Mouse (Mus musculus): ENCODE measurements around the gene Smarcb1. TPM values are rescaled to one million over a fixed set of nuclear protein-coding genes. Genes with fewer than 3 reads are reported as not detected.

Smarcb1 gene
- 10 to 100 TPM; 14.9 to 15.2 TPM for total RNA-seq (2021)
- long read RNA-seq, experiment 1, transcript Smarcb1-201 (9 exons, 1,660 nt), result major isoform, 11 of 14 reads
- long read RNA-seq, experiment 1, partial matches to known transcripts, result 2 of 14 reads
- long read RNA-seq, experiment 1, other reads (novel, unspliced or antisense), result 0 of 14 reads
- long read RNA-seq, experiment 2, transcript Smarcb1-201 (9 exons, 1,660 nt), result major isoform, 14 of 18 reads
- long read RNA-seq, experiment 2, partial matches to known transcripts, result 1 of 18 reads
- long read RNA-seq, experiment 2, other reads (novel, unspliced or antisense), result 0 of 18 reads

DNA sequence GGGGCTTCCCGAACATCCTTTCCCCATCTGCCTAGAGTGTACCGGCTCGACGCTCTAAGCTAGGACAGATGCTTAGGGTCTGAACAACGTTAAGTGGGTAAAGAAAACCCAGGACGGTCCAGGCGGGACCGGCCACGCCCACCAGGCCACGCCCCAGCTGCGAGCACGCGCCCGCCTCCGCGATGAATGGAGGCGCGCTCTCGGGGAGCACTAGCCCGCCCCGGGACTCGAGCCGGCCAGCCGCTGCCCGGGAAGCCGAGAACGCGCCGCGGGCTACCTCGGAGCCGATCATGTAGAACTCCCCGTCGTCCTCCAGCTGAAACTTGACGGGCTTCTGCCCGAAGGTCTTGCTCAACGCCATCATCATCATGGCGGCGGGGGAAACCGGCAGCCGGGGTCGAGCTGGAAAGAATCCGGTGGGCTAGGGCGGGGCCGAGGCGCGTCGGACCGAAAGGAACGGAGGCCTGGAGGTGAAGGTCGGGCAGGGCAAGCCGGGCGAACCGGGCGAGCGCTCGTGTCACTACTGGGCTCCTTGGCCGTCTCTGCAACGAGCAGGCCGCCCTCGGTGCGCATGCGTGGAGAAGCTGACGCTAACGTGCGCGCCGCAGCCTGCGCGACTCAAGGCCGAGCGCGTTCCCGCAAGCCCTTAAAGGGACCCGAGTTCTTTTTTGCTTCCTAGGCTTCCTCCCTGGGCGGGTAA lies at the start of gene Smarcb1:
TSS of gene Smarcb1 (minus strand) at position 592 of the 700 bp plus-strand sequence.
- DNase-seq, result peak; percentile 92

DNA sequence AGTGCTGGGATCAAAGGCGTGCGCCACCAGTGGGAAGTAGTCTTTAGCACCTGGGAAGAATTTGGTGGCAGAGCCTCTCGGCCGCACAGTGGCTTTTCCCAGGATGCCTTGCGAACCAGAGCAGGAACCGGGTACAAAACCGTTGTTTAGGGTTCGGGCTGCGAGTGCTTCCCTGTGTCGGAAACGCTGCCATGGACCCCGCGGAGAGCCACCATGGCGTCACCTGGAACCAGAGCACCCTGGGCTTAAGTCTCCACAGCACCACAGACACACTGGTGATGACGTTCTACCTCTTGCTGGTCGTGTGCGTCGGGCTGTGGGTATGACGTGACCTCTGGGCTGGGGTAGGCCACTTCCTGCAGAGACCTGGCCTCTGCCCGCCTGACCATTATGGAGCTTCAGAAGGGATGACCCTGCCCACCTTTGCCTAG lies 33.0 kb upstream of the Smarcb1 start, which contains the start of gene Gm5134:
TSS of gene Gm5134 (plus strand) at position 134 of the 431 bp plus-strand sequence.
- DNase-seq, result no peak

DNA sequence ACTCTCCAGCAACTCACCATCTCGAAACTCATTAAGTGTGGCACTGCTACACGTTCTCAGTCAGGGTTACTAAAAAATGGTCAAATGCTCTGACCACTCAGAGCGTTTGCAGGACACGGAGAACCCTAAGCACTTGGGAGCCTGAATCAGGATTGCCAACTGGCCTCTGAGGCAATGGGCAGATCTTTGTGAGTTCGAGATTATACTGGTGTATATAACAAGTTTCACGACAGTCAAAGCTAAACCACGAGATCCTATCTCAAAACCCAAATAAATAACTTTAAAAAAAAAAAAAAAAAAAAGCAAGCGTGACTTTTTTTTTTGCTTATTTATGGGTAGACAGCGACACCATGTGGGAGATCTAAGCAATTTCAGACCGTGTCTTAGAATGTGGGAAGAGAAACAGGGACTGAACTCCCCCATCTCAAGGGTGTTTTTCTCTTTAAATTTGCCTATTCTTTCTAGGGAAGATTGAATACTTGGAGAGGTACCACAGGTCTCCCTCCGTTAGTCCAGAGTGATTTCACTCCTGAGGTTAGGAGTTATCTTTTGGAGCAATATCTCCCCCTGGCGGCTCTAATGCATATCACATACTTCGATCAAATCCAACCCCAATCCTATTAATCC lies 30.1 kb upstream of the Smarcb1 start:
- no peak for DNase-seq

DNA sequence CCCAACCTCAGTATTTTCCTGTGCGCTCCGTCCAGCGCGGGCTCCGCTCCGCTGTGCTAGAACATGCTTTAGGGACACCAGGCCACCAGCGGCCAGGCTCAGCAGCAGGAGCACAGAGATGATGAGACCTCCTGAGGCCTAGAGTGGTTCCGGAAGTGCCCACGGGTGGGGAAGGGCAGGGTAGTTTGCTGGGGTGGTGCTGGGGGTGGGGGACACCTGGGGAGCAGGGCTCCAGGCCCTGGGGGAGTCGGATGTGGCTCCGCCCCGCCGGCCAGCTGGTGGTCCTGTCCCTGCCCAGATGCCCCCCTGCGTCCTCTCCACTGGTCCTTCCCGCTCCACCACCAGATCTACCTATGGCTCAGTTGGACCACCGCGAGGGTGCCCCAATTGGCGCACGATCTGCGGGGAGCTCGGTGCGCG lies 29.4 kb upstream of the Smarcb1 start:
- no peak for DNase-seq

DNA sequence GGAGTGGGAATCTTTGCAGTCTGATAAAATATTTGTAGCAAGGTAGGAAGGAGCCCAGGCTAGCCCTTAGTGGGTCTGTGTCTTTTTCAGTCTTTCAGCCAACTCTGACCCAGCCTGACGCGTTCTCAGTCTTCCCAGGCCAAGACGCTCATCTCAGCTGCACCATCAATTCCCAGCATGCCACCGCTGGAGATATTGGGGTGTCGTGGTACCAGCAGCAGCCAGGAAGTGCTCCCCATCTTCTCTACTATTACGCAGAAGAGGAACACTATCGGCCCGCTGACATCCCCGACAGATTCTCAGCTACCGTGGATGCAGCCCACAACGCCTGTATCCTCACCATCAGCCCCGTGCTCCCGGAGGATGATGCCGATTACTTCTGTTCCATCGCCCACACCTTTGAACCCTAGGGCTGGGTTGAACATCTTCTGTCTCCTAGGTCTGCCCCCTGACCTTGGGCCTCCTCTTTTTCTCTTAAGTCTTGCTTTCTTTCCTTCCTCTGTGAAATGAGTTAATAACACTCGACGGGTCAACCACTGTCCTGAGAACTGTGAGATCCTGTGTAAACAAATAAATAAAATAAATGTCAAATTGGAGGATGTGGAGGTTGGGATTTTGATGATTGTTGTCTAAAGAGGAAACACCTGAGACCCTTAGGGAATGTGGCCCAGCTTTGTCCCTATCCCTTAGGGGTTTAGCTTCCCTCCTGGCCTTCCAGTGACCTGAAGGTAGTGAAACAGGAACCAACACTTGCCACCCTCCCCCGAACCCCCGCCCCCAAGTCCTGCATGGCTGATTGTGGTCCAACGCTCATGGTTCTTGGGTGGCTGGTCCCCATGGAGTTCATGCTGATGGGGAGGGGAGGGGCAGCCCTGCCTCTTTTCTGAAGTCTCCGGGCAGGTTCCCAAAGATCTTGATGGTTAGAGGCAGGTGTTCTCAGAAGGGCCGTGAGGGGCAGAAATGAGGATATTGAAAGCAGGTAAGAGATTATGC lies 27.9 kb upstream of the Smarcb1 start:
- DNase-seq, result no peak

DNA sequence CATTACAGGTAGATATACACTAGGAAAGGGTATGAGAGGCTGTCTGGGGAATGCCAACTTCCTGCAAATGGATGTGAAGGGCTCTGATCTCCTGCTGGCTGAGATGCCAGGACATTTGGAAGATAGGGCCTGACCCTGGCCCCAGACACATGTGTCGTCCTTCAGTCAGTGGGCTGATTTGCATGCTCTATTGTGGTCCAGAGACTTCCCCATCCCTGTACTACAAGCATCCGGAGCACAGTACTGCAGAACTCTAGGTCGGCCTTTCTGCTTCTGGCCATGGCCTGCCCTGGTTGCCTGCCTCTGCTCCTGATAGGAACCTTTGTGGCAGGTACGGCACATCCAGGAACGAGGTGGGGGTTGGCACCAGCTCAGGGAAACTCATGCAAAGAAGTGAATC lies 26.7 kb upstream of the Smarcb1 start:
- DNase-seq, result no peak

DNA sequence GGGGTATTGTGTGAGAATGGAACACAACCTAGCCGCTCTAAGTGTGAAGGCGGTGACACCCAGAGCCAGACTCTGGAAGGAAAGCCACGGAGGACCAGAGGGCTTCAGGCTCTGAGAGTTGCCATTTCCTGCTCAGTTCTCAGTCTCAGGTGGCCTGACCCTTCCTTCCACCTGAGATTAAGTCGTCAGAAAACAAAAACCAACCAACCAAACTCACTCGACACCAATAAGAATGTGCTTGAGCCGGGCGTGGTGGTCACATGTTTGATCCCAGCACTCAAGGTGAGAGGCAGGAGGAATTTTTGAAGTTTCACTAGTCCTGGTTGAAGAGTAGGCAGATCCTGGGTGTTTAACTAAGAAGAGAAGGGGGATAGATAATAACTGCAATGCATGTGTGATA lies 24.5 kb upstream of the Smarcb1 start:
- DNase-seq, result no peak

DNA sequence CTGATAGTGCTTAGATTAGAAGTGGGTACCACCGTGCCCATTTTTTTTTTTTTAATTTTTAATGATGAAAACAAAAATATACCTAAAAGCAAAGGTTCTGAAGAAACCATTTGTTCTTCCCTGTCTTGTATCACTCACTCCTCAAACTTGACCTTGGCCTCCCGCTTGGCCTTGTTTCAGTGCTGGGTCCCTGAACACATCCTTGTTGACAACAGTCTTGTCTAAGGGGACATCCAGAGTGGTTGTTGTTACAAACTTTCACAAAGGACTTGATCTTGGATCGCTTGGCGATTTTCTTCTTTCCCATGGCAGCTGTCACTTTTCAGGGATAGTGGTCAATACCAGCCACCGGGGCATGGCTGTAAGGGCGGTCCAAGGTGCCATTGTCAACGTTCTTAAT lies 23.8 kb upstream of the Smarcb1 start:
- no peak for DNase-seq

DNA sequence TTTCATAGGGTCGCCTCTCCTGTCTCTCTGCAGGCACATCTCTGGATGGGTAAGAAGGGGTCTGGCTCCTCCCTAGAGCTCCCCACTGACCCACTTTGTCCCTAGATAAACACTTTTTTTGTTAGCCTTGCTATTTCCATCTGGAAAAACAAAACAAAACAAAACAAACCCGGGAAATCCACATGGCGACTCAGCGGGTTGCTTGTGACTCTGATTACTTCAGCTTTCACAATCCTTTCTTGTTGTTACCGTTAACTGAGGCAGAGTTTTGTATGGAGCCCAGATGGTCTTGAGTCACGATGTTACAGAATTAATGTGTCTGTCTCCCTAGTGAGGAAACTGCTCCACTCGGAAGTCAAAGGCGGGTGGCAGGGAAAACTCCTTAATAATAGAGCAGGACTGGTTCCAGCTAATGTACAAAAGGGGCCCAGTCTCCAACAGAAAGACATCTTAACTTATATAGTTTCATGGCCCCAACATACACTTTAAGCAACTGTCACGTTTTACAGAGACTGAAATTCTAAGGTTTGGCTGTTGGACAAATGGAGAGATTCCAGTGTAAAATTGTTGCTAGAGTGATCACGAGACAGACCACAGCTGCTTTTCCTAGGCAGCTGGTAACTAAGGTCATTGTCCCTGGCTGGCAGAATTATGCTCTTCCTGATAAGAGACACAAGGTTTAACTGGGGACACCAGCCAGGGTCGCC lies 22.8 kb upstream of the Smarcb1 start:
- no peak for DNase-seq

DNA sequence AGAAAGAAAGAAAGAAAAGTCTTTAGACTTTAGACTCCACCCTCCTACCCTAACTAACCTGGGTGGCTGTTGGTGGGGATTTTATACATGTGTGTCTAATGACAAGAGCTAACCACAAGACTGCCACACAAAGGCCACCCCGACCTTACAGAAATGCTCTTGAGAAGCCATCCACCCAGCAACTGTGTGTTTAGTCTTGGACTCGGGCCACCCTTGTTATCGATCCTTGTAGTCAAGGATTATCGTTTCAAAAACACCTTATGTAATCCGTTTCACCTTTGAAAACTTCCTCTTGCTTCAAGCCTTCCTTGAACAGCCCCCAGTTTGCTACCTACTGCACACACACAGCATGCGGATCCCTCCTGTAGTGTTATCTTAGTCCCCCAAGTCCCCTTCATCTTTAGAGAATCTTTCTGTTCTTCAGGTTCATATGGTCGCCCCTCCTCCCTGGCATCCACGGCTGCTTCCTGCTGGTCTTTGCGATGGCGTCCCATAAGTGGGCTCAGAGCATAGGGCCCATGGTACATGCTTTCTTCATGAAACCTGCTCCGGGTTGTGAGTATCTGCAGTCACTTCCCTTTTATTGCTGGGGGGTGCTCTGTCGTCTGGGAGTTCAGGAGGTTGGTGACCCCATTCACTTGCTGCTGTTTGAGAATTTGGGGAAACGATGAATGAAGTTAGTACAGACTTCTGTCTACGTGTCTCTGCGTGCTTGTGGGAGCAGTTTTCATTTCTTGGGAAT lies 21.5 kb upstream of the Smarcb1 start, which contains the start of gene Vpreb3:
TSS of gene Vpreb3 (plus strand) at position 322 of the 742 bp plus-strand sequence.
- DNase-seq, result no peak

DNA sequence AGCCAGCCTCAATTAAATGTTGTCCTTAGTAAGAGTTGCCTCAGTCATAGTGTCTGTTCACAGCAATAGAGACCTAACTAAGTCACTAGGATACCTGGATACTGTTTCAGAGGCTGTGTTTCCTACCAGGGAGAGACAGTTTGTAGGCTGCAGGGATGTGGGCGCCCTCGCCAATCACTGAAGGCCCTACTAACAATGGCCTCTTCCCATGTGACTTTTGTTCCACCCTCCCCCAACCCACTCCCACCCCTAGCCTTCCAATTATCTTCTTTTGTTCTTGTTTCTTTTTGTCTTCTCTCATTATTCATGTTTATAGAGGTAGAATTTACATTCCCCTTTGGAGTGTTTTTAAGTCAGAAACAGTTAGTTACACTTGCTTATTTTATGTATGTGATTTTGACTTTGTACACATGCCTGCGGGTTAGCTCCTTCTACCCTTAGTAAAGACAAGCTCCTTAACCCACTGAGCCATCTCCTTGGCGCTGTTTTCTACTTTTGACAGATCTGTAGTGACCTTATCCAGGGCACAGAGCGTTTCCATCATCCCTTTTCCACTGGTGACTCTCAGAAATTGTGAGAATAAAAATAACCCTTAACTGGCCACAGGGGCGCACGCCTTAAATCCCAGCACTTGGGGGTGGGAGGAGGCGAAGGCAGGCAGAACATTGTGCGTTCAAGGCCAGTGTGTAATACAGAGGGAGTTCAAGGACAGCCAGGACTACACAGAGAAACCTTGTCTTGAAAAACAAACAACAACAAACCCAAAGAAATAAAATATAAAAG lies 19.8 kb upstream of the Smarcb1 start:
- no peak for DNase-seq

DNA sequence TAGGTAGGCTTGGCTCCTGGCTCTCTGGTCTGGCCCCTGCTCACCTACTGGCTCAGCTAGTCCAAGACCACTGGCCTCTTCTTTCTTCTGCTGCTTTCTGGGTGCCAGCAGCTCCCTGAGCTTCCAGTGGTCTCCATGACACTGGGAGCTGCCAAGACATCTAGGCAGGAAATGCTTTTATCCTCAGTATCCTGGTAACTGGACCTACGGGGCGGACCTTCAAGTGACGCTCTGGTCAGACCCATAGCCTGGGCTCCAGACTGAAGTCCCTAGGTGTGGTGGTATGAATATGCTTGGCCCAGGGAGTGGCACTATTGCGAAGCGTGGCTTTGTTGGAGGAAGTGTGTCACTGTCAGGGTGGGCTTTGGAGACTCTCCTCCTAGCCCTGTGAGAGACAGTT lies 19.1 kb upstream of the Smarcb1 start, which contains the start of gene Gm867:
TSS of gene Gm867 (minus strand) at position 153 of the 400 bp plus-strand sequence.
- DNase-seq, result no peak

DNA sequence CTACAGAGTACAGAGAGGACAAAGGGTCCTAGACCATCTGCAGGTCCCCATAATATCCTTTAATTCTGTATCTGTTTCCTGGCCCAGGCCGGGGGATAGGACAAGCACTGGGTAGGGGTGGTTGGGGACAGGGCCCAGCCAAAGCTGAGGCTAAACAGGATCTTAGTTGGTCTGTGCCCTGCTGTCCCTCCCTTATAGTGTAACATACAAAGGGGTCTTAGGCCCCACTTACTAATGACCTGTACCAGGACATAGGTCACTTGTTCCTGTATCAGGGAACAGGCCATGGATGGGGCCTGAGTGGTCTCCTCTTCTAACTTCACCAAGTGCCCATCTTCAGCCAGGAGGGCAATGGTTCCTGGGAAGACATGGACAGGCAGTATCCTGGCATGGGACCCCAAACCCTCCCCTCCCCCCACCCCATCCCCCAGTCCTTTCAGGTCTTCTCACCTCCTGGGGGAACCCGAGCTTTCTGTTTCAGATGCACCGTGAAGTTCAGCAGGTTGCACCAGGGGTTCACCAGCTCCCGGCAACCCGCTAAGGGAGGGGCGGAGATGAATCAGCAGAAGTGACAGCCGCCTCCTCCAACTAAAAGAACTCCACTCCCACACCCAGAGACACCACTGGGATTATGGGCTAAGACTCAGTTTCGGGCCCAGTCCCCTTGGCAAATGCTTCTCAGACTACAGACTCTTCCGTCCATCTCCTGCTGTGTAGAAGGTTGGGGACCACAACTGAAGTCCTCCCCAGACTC lies 18.2 kb upstream of the Smarcb1 start:
- DNase-seq, result no peak

DNA sequence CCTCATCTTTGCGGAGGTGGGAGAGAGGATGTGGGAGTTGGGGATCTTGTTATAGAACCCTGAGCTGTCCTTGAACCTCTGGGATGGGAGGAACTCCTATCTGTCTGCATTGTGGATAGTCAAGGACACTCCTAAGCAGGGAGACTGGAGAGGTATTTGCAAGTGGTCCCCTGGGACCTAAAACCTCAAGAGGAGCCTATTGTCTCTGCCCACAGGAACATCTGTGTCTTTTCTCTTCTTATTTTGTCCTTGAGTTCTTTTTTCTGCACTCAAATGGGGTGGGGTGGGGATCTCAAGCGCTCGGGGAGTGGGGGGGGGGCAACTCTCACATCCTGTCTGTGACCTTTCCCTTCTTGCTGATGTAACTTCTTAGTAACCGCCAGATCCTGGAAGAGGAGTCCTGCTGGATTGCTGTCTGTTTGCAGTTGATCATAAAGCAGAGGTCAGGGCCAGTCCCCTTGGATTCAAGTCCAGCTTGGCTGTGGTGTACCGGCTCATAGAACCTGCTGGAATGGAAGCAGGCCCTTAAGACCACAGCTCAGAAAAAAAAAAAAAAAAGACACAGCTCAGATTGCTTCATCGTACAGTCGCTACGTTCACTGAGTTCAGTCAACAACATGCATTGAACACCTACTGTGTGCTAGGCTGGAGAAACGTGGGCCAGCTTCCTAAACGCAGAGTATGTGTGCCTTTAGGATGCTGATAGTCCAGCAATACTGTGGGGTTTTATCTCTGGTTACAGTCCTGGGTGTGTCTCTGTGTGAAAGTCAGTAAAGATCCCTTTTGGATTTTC lies 16.6 kb upstream of the Smarcb1 start:
- peak; percentile 26 for DNase-seq

DNA sequence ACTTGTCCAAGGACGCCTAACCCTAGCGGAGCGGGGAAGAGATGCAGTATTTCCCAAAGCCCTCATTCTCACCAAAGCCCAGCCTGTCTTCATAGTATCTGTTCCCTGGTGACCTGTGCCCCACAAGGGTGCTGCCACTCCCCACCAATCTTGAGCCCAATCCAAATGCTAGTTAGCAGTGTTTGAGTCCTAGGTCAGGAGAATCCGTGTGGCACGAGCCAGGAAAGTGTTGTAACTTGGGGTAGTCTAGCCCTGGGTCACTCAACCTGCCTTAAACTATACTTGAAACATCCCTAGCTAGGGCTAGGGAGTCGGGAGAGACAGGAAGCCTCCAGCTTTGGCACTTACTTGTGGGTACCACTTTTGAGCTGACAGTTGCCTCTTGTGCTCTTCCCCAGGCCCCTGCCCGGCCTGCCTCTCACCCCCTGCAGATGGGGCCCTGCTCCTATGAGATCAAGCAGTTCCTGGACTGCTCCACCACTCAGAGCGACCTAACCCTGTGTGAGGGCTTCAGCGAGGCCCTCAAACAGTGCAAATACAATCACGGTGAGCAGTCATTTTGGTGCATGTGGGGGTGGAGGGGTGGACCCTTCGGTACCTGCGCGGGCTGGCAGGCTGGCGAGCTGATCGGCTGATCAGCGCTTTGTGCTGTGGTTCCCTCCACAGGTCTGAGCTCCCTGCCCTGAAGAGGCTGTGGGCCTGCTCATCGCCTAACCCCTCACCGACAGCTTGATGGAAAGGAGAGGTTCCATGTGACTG lies 15.7 kb upstream of the Smarcb1 start:
- no peak for DNase-seq

DNA sequence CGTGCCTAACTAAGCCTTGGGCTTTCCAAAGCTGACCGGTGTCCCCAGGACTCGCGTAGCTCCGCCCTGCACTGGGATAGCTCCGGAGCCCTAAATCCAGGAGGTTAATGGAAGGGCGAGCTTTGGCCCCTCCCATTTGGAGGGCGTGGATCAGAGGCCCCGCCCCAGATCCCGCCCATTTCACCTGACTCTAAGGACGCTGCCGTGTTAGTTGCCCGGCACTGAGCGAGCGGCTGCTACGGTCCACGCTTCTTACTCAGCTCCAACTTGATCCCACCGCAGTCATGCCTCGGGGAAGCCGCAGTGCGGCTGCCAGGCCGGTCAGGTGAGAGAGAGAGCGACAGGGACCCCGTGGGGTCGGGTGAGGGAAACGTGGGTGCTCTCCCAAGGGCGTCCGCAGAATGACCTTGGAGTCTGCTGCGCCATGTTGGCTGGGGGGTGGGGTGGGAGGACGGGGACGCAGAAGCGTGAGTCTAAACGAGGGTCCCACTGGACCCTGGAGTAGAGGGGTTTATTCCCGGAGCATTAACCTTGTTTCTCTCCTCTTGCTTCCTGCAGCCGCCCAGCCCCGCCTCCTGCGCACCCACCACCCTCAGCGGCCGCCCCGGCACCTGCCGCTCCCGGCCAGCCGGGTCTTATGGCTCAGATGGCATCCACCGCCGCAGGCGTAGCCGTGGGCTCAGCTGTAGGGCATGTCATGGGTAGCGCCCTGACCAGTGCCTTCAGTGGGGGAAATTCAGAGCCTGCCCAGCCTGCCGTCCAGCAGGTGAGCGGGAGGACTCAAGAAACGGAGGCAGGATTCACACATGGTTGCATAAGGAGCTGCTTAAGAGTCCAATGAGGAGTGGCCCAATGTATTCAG lies 14.5 kb upstream of the Smarcb1 start, which contains the start of gene Mmp11:
TSS of gene Mmp11 (minus strand) at position 817 of the 862 bp plus-strand sequence.
- DNase-seq, result peak; percentile 85
